Mouse (Mus musculus): ENCODE data around the gene Acvr1b. TPM values are rescaled to one million over a fixed set of nuclear protein-coding genes. Genes with fewer than 3 reads are reported as not detected.

Acvr1b gene
- polyA plus RNA-seq, 1 experiment, result 54.5 TPM

DNA sequence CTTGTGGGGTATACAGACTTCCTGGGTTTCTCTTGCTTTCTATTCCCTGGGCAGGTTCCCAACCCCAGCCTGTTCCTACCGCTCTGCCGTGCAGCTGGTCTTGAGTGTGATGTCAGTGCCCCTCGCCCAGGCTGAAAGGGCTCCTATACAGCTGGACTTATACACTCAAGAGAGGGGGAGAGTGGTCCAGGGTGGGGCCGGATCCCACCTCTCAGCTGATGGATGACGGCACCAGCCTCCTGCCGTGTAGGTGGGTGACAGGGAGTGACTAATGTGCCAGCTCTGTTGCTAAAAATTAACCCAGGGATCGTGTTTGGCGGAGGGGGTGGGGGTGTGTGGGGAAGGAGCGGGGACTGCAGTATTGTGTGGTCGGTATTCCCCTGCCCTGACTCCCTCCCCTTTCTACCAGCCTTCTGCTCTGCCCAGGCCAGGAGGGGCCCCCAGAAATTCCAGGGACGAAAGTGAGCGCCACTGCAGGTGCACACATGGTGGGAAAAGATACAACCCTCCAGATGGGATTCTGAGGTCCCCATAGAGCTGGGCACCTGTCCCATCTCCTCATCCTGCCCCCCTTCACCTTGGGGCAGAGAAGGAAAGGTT is 62.0 kb downstream of the Acvr1b start:
- 41% methylated on average over 12 of the region's 12 CpGs for WGBS
- Histone ChIP-seq H3K4me1 (ENCODE audit: control insufficient read depth, insufficient read depth, low read length) (peaks cover 9% of the 10 kb centered on the region), H3K27ac (ENCODE audit: insufficient read depth, low read length) (no peak overlapping the region), H3K4me3 (replicated peaks; ENCODE audit: insufficient read depth, low read depth, low read length) (no peak overlapping the region), H3K27me3 (ENCODE audit: control insufficient read depth, insufficient read depth, low read length) (no peaks in the 10 kb centered on the region)
- TF ChIP-seq POLR2A (IDR thresholded peaks at IDR 0.05; ENCODE audit: borderline replicate concordance, insufficient read depth, low read length), result no peak
- no peak for TF ChIP-seq CTCF (IDR thresholded peaks at IDR 0.05; ENCODE audit: borderline replicate concordance, insufficient read depth, low read depth, low read length)
- no peak for DNase-seq

DNA sequence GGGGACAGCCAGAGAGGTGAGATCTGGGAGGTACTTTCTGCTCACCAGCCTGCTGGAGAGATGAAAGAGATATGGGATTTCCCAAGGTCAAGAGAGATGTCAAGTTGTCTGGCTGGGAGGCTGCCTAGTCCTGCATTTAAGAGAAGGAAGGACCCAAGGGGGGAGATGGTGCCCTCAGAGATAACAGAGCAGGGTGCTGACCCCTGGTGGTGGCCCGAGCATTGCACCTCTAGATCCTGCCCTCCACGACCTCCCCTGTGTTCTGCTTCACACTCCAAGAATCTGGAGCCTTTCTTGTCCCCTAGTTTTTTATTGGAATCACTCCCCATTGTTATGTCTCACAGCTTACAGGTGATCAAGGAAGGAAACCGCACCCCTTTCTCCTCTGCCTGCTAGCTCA is 63.0 kb downstream of the Acvr1b start:
- no peak overlapping the region for H3K4me3 ChIP-seq (replicated peaks; ENCODE audit: insufficient read depth, low read depth, low read length)
- WGBS, result 21% methylated on average over 3 of the region's 3 CpGs
- peak; percentile 80 for TF ChIP-seq CTCF (IDR thresholded peaks at IDR 0.05; ENCODE audit: borderline replicate concordance, insufficient read depth, low read depth, low read length)
- TF ChIP-seq POLR2A (IDR thresholded peaks at IDR 0.05; ENCODE audit: borderline replicate concordance, insufficient read depth, low read length), result no peak
- H3K27ac ChIP-seq (ENCODE audit: insufficient read depth, low read length), result no peak overlapping the region
- peaks cover 17% of the 10 kb centered on the region for H3K4me1 ChIP-seq (ENCODE audit: control insufficient read depth, insufficient read depth, low read length)
- H3K27me3 ChIP-seq (ENCODE audit: control insufficient read depth, insufficient read depth, low read length), result no peaks in the 10 kb centered on the region
- peak in 1 of 2 experiments; percentile 61 for DNase-seq

DNA sequence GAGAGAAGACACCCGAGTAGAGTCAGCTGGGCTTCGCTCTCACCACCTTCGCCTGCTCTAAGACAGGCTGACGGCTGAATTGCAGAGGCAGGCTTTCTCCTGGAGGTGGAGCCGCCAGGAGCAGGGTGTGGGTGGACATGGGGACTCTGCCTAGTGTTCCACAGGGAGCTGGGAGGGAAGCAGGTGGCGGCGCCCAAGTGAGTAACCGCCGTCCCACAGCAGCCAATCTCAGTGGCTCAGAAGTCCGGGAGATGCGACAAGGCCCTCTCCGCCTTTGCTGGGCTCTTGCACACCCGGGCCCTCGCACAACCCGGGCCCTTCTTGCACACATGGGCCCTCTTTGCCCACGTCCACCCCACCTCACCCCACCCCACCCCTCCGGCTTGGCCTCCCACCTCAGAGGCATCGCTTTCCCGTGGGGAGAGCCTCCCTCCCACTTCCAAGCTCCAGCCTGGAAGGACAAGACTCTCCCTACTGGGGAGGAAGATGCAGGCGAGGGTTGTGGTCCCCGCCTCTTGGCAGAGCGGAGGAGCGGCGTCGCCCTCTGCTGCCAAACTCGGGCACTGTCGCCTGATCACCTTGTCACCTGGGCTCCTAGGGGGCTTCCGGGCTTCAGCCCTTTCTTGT is 65.1 kb downstream of the Acvr1b start:
- WGBS, result 11% methylated on average over 28 of the region's 28 CpGs

DNA sequence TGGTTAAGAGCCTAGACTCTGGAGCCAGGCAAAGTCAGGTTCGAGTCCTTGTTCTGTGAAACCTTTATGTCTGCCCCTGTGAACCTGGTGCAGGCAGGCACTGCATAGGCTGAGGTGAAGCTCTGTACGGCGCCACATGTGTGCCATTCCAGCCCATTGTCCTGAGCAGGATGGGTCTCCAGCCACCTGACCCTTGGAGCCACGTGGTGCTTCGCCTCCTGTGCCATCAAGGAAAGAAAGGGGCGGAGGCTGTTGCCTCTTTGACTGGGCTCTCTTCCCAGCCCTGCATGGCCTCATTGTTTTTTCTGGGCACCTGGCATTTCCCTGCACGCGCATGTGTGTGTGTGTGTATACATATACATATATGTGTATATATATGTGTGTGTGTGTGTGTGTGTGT is 66.0 kb downstream of the Acvr1b start:
- WGBS, result 61% methylated on average over 8 of the region's 8 CpGs
- no peak for DNase-seq
- Histone ChIP-seq H3K27me3 (ENCODE audit: control insufficient read depth, insufficient read depth, low read length) (no peaks in the 10 kb centered on the region), H3K4me3 (replicated peaks; ENCODE audit: insufficient read depth, low read depth, low read length) (no peak overlapping the region), H3K4me1 (ENCODE audit: control insufficient read depth, insufficient read depth, low read length) (peaks cover 12% of the 10 kb centered on the region), H3K27ac (ENCODE audit: insufficient read depth, low read length) (no peak overlapping the region)
- TF ChIP-seq POLR2A (IDR thresholded peaks at IDR 0.05; ENCODE audit: borderline replicate concordance, insufficient read depth, low read length) (no peak), CTCF (IDR thresholded peaks at IDR 0.05; ENCODE audit: borderline replicate concordance, insufficient read depth, low read depth, low read length) (no peak)

More for the DNA sequence above, 65.1 kb downstream of the Acvr1b start:
- Histone ChIP-seq H3K27ac (ENCODE audit: insufficient read depth, low read length) (no peak overlapping the region), H3K27me3 (ENCODE audit: control insufficient read depth, insufficient read depth, low read length) (no peaks in the 10 kb centered on the region), H3K4me1 (ENCODE audit: control insufficient read depth, insufficient read depth, low read length) (peaks cover 12% of the 10 kb centered on the region), H3K4me3 (replicated peaks; ENCODE audit: insufficient read depth, low read depth, low read length) (peak overlapping the region; percentile 15)
- TF ChIP-seq CTCF (IDR thresholded peaks at IDR 0.05; ENCODE audit: borderline replicate concordance, insufficient read depth, low read depth, low read length), result peak; percentile 66
- no peak for TF ChIP-seq POLR2A (IDR thresholded peaks at IDR 0.05; ENCODE audit: borderline replicate concordance, insufficient read depth, low read length)
- DNase-seq, result peak; percentile 71 to 72

DNA sequence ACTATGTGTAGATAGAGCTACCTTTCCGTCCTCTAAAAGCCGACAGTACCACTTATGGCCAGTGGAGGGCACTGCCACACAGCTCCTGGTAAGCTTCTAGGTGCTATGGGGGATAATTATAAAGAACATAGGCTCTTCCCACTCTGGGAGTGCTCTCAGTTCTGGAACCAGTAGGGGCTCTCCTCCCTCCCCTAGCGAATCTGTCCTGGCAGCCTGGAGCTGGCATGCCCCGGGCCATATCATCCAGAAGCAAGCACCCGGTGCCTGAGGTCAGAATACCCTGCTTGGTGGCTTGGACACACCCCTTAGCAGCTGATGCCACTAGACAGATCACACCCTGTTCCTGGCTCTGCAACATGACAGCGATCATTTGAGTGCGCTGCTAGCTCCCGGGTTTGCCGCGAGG is 66.9 kb downstream of the Acvr1b start:
- Histone ChIP-seq H3K27ac (ENCODE audit: insufficient read depth, low read length) (no peak overlapping the region), H3K27me3 (ENCODE audit: control insufficient read depth, insufficient read depth, low read length) (no peaks in the 10 kb centered on the region), H3K4me3 (replicated peaks; ENCODE audit: insufficient read depth, low read depth, low read length) (peak overlapping the region; percentile 25), H3K4me1 (ENCODE audit: control insufficient read depth, insufficient read depth, low read length) (peaks cover 12% of the 10 kb centered on the region)
- peak; percentile 85 to 92 for DNase-seq
- WGBS, result 1% methylated on average over 10 of the region's 10 CpGs
- TF ChIP-seq POLR2A (IDR thresholded peaks at IDR 0.05; ENCODE audit: borderline replicate concordance, insufficient read depth, low read length), result no peak
- peak; percentile 94 for TF ChIP-seq CTCF (IDR thresholded peaks at IDR 0.05; ENCODE audit: borderline replicate concordance, insufficient read depth, low read depth, low read length)

DNA sequence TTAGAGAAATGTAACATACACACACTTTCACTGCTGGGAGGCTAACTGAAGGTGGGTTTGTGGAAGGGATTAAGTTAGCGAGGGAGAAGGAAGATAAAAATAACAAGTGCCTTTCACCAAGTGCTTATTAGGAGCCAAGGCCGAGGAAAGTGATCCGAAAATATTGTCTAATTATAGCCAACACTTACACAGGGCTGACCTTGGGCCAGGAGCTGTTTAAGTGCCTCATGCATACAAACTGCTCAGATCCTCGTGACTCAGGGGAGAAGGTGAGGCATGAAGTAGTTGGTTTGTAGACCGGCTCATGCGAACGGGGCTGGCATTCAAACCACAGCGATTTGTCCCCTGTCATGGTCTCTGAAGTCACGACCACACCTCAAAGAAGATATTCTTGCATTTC is 67.4 kb downstream of the Acvr1b start:
- H3K27me3 ChIP-seq (ENCODE audit: control insufficient read depth, insufficient read depth, low read length), result no peaks in the 10 kb centered on the region
- no peak for DNase-seq
- TF ChIP-seq POLR2A (IDR thresholded peaks at IDR 0.05; ENCODE audit: borderline replicate concordance, insufficient read depth, low read length) (no peak), CTCF (IDR thresholded peaks at IDR 0.05; ENCODE audit: borderline replicate concordance, insufficient read depth, low read depth, low read length) (no peak)
- H3K4me1 ChIP-seq (ENCODE audit: control insufficient read depth, insufficient read depth, low read length), result peaks cover 12% of the 10 kb centered on the region
- no peak overlapping the region for H3K4me3 ChIP-seq (replicated peaks; ENCODE audit: insufficient read depth, low read depth, low read length)
- WGBS, result 53% methylated on average over 9 of the region's 9 CpGs
- H3K27ac ChIP-seq (ENCODE audit: insufficient read depth, low read length), result no peak overlapping the region

DNA sequence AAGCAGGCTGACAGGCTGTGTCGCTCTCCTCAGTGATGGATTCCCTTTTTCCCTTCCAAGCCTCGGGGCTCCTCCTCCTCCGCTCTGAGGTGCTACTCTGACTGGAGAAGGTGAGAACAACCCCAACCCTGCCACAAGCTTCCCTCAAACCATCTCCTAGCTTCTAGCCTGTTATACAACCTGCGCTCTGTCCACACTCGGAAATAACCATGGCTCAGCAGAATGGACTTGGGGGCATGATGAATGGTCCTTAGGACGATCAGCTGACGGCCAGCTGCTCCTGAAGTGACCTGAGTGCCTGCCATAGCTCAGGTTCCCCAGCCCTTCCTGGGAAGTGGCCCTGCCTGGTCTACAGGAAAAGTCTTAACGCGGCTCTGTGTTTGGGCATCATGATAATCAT is 68.0 kb downstream of the Acvr1b start:
- Histone ChIP-seq H3K27me3 (ENCODE audit: control insufficient read depth, insufficient read depth, low read length) (no peaks in the 10 kb centered on the region), H3K4me1 (ENCODE audit: control insufficient read depth, insufficient read depth, low read length) (peaks cover 13% of the 10 kb centered on the region), H3K27ac (ENCODE audit: insufficient read depth, low read length) (no peak overlapping the region), H3K4me3 (replicated peaks; ENCODE audit: insufficient read depth, low read depth, low read length) (no peak overlapping the region)
- WGBS, result 86% methylated on average over 9 of the region's 9 CpGs
- TF ChIP-seq POLR2A (IDR thresholded peaks at IDR 0.05; ENCODE audit: borderline replicate concordance, insufficient read depth, low read length), result no peak
- no peak for TF ChIP-seq CTCF (IDR thresholded peaks at IDR 0.05; ENCODE audit: borderline replicate concordance, insufficient read depth, low read depth, low read length)
- no peak for DNase-seq

DNA sequence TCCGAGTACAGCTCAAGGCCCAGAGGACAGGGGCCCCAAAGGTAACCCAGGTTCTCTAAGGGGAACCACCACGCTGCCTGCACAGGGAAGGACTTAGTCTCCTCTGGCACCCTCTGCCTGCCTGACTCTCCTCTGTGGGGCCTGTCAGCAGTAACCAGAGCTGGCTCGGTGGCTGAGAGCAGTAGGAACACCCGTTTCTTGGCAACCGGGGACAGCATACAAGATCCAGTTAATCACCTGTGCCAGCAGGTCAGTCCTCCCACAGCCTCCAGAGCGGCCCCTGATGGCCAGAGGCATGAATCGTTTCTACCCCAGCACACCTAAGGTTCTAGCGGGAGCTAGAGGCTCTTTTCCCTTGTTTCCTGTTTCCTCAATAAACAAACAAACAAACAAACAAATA is 68.8 kb downstream of the Acvr1b start:
- 7% methylated on average over 8 of the region's 8 CpGs for WGBS
- peak; percentile 84 to 94 for DNase-seq
- Histone ChIP-seq H3K27me3 (ENCODE audit: control insufficient read depth, insufficient read depth, low read length) (no peaks in the 10 kb centered on the region), H3K27ac (ENCODE audit: insufficient read depth, low read length) (no peak overlapping the region; the same call in 1 of the 2 replicates), H3K4me3 (replicated peaks; ENCODE audit: insufficient read depth, low read depth, low read length) (no peak overlapping the region), H3K4me1 (ENCODE audit: control insufficient read depth, insufficient read depth, low read length) (peaks cover 17% of the 10 kb centered on the region)
- TF ChIP-seq CTCF (IDR thresholded peaks at IDR 0.05; ENCODE audit: borderline replicate concordance, insufficient read depth, low read depth, low read length) (peak; percentile 71), POLR2A (IDR thresholded peaks at IDR 0.05; ENCODE audit: borderline replicate concordance, insufficient read depth, low read length) (no peak)
